In genomic region chr1:150409996-150410395, GRCm38 (mm10) we compare ENCODE assay signal across 16 mouse cellular contexts. TPM values are rescaled to one million over a fixed set of nuclear protein-coding genes. Genes with fewer than 3 reads are reported as not detected.
DNase-seq lines count a peak whose midpoint lies in the region; ATAC-seq and TF ChIP-seq lines count a peak whose summit lies in the region.
"Had no signal": no experiment of that assay in that cellular context is flagged by ENCODE, and none has a peak within 500 bp of the region (broad histone marks: within the 10 kb centered on the region; RNA-seq: fewer than 3 reads in every experiment).

No protein-coding gene starts in this region.

- H3K27ac ChIP-seq in liver, adult 2 months (replicated peaks; ENCODE audit: insufficient read depth, low read depth, low read length) = no peak overlapping the region
- H3K27ac ChIP-seq in liver, embryonic 11.5 days (ENCODE audit: low read depth, low read length) = no peak overlapping the region
- H3K27ac ChIP-seq in heart, embryonic 11.5 days (ENCODE audit: low read depth, low read length) = no peak overlapping the region
- H3K27ac ChIP-seq: embryonic facial prominence, embryonic 10.5 days; embryonic facial prominence, embryonic 12.5 days; forebrain, embryonic 13.5 days; forebrain, embryonic 15.5 days had no signal

- no peaks in the 10 kb centered on the region for H3K9me3 ChIP-seq in liver, embryonic 11.5 days (ENCODE audit: control insufficient read depth, low read length)
- H3K9me3 ChIP-seq in heart, embryonic 11.5 days (replicated peaks; ENCODE audit: control insufficient read depth, low read length) = no peaks in the 10 kb centered on the region
- H3K9me3 ChIP-seq: embryonic facial prominence, embryonic 10.5 days; embryonic facial prominence, embryonic 12.5 days; forebrain, embryonic 13.5 days; forebrain, embryonic 15.5 days had no signal

- TF ChIP-seq CTCF in liver, adult 2 months (IDR thresholded peaks at IDR 0.05; ENCODE audit: low read depth, low read length) = no peak

- 68% methylated on average over 6 of the region's 6 CpGs for WGBS in liver, adult 2 months
- 98% methylated on average over 6 of the region's 6 CpGs for WGBS in liver, embryonic 11.5 days
- 96% methylated on average over 6 of the region's 6 CpGs for WGBS in heart, embryonic 11.5 days (ENCODE audit: insufficient replicate concordance)

- no peak for TF ChIP-seq POLR2A in liver, adult 2 months (IDR thresholded peaks at IDR 0.05; ENCODE audit: extremely low read depth, insufficient read depth, low read length)

- ATAC-seq in liver, embryonic 11.5 days (replicated peaks; ENCODE audit: low FRiP score) = no peak
- ATAC-seq in heart, embryonic 11.5 days (replicated peaks; ENCODE audit: insufficient number of reproducible peaks, low FRiP score, low TSS enrichment) = no peak
- ATAC-seq: forebrain, embryonic 13.5 days; forebrain, embryonic 15.5 days; forebrain, postnatal 0 days had no signal

- H3K4me2 ChIP-seq in liver, embryonic 11.5 days = no peak overlapping the region
- no peak overlapping the region for H3K4me2 ChIP-seq in heart, embryonic 11.5 days
- H3K4me2 ChIP-seq: embryonic facial prominence, embryonic 12.5 days; forebrain, embryonic 13.5 days; forebrain, embryonic 15.5 days had no signal

- no peaks in the 10 kb centered on the region; the same call in 1 of the 2 replicates for H3K79me2 ChIP-seq in liver, adult 2 months (ENCODE audit: control insufficient read depth, insufficient read depth, low read length)

- H3K4me1 ChIP-seq in liver, adult 2 months (ENCODE audit: control insufficient read depth, insufficient read depth, low read length) = peaks cover under 1% of the 10 kb centered on the region; the same call in 1 of the 2 replicates
- no peaks in the 10 kb centered on the region for H3K4me1 ChIP-seq in liver, embryonic 11.5 days (replicated peaks; ENCODE audit: control insufficient read depth, insufficient read depth, low read length)
- no peaks in the 10 kb centered on the region for H3K4me1 ChIP-seq in heart, embryonic 11.5 days (ENCODE audit: control insufficient read depth, insufficient read depth, low read length)
- H3K4me1 ChIP-seq: embryonic facial prominence, embryonic 10.5 days; embryonic facial prominence, embryonic 12.5 days; forebrain, embryonic 13.5 days; forebrain, embryonic 15.5 days had no signal

- H3K27me3 ChIP-seq in liver, adult 2 months (ENCODE audit: control insufficient read depth, insufficient read depth, low read length) = no peaks in the 10 kb centered on the region
- no peaks in the 10 kb centered on the region for H3K27me3 ChIP-seq in liver, embryonic 11.5 days (replicated peaks; ENCODE audit: control insufficient read depth, insufficient read depth, low read length)
- H3K27me3 ChIP-seq in heart, embryonic 11.5 days (ENCODE audit: control insufficient read depth, insufficient read depth, low read length) = no peaks in the 10 kb centered on the region
- H3K27me3 ChIP-seq: embryonic facial prominence, embryonic 12.5 days; forebrain, embryonic 13.5 days; forebrain, embryonic 15.5 days had no signal

- no peak overlapping the region for H3K4me3 ChIP-seq in liver, adult 2 months (ENCODE audit: insufficient read depth, low read depth, low read length)
- H3K4me3 ChIP-seq in liver, embryonic 11.5 days (ENCODE audit: low read depth, low read length) = no peak overlapping the region
- H3K4me3 ChIP-seq in heart, embryonic 11.5 days (ENCODE audit: low read depth, low read length) = no peak overlapping the region
- H3K4me3 ChIP-seq: embryonic facial prominence, embryonic 10.5 days; embryonic facial prominence, embryonic 12.5 days; forebrain, embryonic 13.5 days; forebrain, embryonic 15.5 days had no signal

- peak; percentile 26 for DNase-seq in adrenal gland, adult 2 months
- DNase-seq in adrenal gland, postnatal 10 days = no peak
- DNase-seq in liver, adult 2 months (ENCODE audit: extremely low read depth, low read depth, low spot score) = peak; percentile 60
- no peak for DNase-seq in liver, embryonic 11.5 days (ENCODE audit: low spot score)
- DNase-seq: adrenal gland, adult 8-10 months; cerebellum, adult 11-12 months; cerebellum, adult 2 months; cerebellum, adult 9-10 months; cerebellum, postnatal 10 days; cerebellum, postnatal 25 days; forebrain, postnatal 0 days had no signal

- peaks cover 68% of the 10 kb centered on the region for H3K36me3 ChIP-seq in liver, adult 2 months (ENCODE audit: control insufficient read depth, insufficient read depth, low read length)
- H3K36me3 ChIP-seq in liver, embryonic 11.5 days (ENCODE audit: control insufficient read depth, insufficient read depth, low read length) = peaks cover 39% of the 10 kb centered on the region
- H3K36me3 ChIP-seq in heart, embryonic 11.5 days (ENCODE audit: control insufficient read depth, insufficient read depth, low read length) = peaks cover 38% of the 10 kb centered on the region

- no peak overlapping the region for H3K9ac ChIP-seq in liver, adult 2 months (ENCODE audit: low read depth, low read length)
- no peak overlapping the region for H3K9ac ChIP-seq in liver, embryonic 11.5 days (ENCODE audit: low read depth, low read length)
- H3K9ac ChIP-seq in heart, embryonic 11.5 days (ENCODE audit: low read depth, low read length) = no peak overlapping the region
- H3K9ac ChIP-seq: embryonic facial prominence, embryonic 12.5 days; forebrain, embryonic 13.5 days; forebrain, embryonic 15.5 days; forebrain, postnatal 0 days had no signal

RNA-seq across cellular contexts. Expression of gene Odr4, which starts 17.1 kb away (rescaled TPM):
- total RNA-seq in adrenal gland, adult 2 months (2021) = 10 to 100 TPM; 45.4 to 50.0 TPM
- polyA plus RNA-seq in adrenal gland, adult 2 months (2012; rRNA removed) = 1.9 and 2.0 TPM in 2 replicates
- 10 to 100 TPM; 34.1 to 36.4 TPM for total RNA-seq in adrenal gland, postnatal 10 days (2021)
- 39.9 and 52.8 TPM in 2 replicates for total RNA-seq in liver, adult 2 months (2014; rRNA removed)
- polyA plus RNA-seq in liver, adult 2 months (2012; rRNA removed) = 4.0 and 4.7 TPM in 2 replicates
- 28.9 and 31.2 TPM in 2 replicates for polyA plus RNA-seq in liver, embryonic 11.5 days (2014; fragmentation: Nextera tagmentation; extraction: Ambion mirVana)
- polyA plus RNA-seq in heart, embryonic 11.5 days (2014; fragmentation: Nextera tagmentation; extraction: Ambion mirVana) = 32.4 and 35.3 TPM in 2 replicates

RNA-seq across cellular contexts. Expression of gene Tpr, which starts 17.4 kb away (rescaled TPM):
- 100 to 1,000 TPM in 1 of 2 experiments, 10 to 100 TPM in 1; 94.9 to 145 TPM for total RNA-seq in adrenal gland, adult 2 months (2021)
- 24.7 and 30.7 TPM in 2 replicates for polyA plus RNA-seq in adrenal gland, adult 2 months (2012; rRNA removed)
- total RNA-seq in adrenal gland, postnatal 10 days (2021) = 100 to 1,000 TPM; 103 to 121 TPM
- total RNA-seq in liver, adult 2 months (2014; rRNA removed) = 60.0 and 65.8 TPM in 2 replicates
- polyA plus RNA-seq in liver, adult 2 months (2012; rRNA removed) = 20.9 and 22.7 TPM in 2 replicates
- polyA plus RNA-seq in liver, embryonic 11.5 days (2014; fragmentation: Nextera tagmentation; extraction: Ambion mirVana) = 169 and 171 TPM in 2 replicates
- polyA plus RNA-seq in heart, embryonic 11.5 days (2014; fragmentation: Nextera tagmentation; extraction: Ambion mirVana) = 127 and 163 TPM in 2 replicates

RNA-seq across cellular contexts. Expression of gene Prg4, which starts 56.0 kb away (rescaled TPM):
- 10 to 100 TPM in 1 of 2 experiments, 1 to 10 TPM in 1; 5.5 to 10.4 TPM for total RNA-seq in adrenal gland, adult 2 months (2021)
- polyA plus RNA-seq in adrenal gland, adult 2 months (2012; rRNA removed) = 0.11 and 0.62 TPM in 2 replicates
- 1 to 10 TPM; 7.0 to 9.9 TPM for total RNA-seq in adrenal gland, postnatal 10 days (2021)
- total RNA-seq in liver, adult 2 months (2014; rRNA removed) = 19.4 and 25.5 TPM in 2 replicates
- polyA plus RNA-seq in liver, adult 2 months (2012; rRNA removed) = 13.6 and 15.8 TPM in 2 replicates
- polyA plus RNA-seq in liver, embryonic 11.5 days (2014; fragmentation: Nextera tagmentation; extraction: Ambion mirVana) = 0.38 and 0.45 TPM in 2 replicates
- 0.34 and 0.53 TPM in 2 replicates for polyA plus RNA-seq in heart, embryonic 11.5 days (2014; fragmentation: Nextera tagmentation; extraction: Ambion mirVana)

Comparison
In these comparisons a context has a peak if more than half of its experiments do, and no peak if none do; other contexts are left out.
1. DNase-seq: peak in adrenal gland, adult 2 months (single experiment) and liver, adult 2 months (single experiment); none in adrenal gland, postnatal 10 days (single experiment) and liver, embryonic 11.5 days (single experiment).